Mouse (Mus musculus): ENCODE measurements around the gene Pde4c. TPM values are rescaled to one million over a fixed set of nuclear protein-coding genes. Genes with fewer than 3 reads are reported as not detected.

Gene Pde4c
- polyA plus RNA-seq, 1 experiment from 2014 or later, result 0.38 TPM

DNA sequence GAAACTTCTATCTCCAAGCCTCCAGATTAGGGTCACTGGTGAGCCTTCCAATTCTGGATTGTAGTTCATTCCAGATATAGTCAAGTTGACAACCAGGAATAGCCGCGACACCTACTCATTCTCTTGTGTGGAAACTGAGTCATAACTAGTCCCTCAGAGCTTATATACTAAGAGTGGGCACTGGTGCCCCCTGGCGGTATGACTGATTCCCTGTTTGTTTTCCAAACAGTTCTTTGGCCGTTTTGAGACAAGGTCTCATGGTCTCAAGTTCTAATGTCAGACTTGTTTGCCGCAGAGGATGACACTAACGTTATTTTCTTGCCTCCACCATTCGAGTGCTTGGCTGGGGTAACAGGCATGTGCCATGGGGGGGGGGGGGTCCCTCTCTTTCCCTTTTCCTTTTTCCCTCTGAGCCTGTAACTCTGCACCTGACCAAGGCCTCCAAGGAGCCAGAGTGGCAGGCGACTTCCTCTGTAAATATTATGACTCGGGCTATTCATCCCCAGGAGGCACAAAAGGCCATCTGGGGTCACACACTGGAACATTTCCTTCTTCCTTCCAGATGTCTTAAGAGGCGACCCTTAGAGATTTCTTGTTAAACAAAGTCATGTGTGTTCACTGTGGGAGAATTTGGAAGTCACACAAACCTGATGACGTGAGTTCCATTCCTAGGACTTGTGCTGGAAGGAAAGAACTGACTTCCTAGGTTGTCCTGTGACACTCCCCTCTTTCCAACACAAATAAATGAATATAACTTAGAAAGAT, 28.7 kb downstream of the Pde4c start:
- Histone ChIP-seq H3K9ac (ENCODE audit: low read length) (no peak overlapping the region; the same call in 1 of the 2 replicates), H3K9me3 (replicated peaks; ENCODE audit: control insufficient read depth, low read length) (no peaks in the 10 kb centered on the region), H3K36me3 (ENCODE audit: control insufficient read depth, insufficient read depth) (peaks cover 6% of the 10 kb centered on the region; the same call in 1 of the 2 replicates), H3K27ac (ENCODE audit: low read length) (peak overlapping the region; percentile 90), H3K4me1 (ENCODE audit: control insufficient read depth, insufficient read depth, low read length) (peaks cover 26% of the 10 kb centered on the region), H3K27me3 (ENCODE audit: control insufficient read depth, insufficient read depth, low read length) (peaks cover 22% of the 10 kb centered on the region), H3K4me3 (ENCODE audit: low read length) (no peak overlapping the region), H3K4me2 (ENCODE audit: low read depth, low read length) (peak overlapping the region; percentile 58; the same call in 1 of the 2 replicates)
- no peak for ATAC-seq (replicated peaks; ENCODE audit: extremely low read depth, insufficient read depth, low FRiP score)
- 28% methylated on average over 11 of the region's 11 CpGs for WGBS

DNA sequence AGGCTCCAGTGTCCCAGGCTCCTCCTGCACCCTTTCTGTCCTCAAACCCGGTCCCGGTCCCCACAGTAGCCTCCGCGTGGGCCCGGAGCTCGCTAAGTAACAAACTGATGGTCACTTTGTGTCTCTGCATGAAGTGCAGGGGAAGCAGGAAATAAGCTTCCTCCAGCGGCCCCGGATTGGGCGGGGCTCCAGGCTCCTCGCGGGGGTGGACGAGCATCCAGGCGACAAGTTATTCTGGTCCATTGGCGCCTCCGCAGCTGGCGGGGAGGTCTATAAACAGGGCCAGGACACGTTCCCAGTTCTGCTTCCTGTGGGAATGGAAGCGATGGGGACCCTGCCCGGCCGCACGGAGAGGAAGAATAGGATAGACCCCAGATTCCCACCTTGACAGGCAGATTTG, 29.6 kb downstream of the Pde4c start:
- Histone ChIP-seq H3K36me3 (ENCODE audit: control insufficient read depth, insufficient read depth) (peaks cover 12% of the 10 kb centered on the region), H3K4me3 (ENCODE audit: low read length) (peak overlapping the region; percentile 29), H3K4me2 (ENCODE audit: low read depth, low read length) (peak overlapping the region; percentile 58), H3K4me1 (ENCODE audit: control insufficient read depth, insufficient read depth, low read length) (peaks cover 26% of the 10 kb centered on the region), H3K9ac (ENCODE audit: low read length) (peak overlapping the region; percentile 55), H3K27me3 (ENCODE audit: control insufficient read depth, insufficient read depth, low read length) (peaks cover 14% of the 10 kb centered on the region), H3K9me3 (replicated peaks; ENCODE audit: control insufficient read depth, low read length) (no peaks in the 10 kb centered on the region), H3K27ac (ENCODE audit: low read length) (peak overlapping the region; percentile 90)
- ATAC-seq (replicated peaks; ENCODE audit: extremely low read depth, insufficient read depth, low FRiP score), result 0 out of 2 replicates have a peak, but pooled peaks have one; percentile 11
- 10% methylated on average over 21 of the region's 21 CpGs for WGBS

DNA sequence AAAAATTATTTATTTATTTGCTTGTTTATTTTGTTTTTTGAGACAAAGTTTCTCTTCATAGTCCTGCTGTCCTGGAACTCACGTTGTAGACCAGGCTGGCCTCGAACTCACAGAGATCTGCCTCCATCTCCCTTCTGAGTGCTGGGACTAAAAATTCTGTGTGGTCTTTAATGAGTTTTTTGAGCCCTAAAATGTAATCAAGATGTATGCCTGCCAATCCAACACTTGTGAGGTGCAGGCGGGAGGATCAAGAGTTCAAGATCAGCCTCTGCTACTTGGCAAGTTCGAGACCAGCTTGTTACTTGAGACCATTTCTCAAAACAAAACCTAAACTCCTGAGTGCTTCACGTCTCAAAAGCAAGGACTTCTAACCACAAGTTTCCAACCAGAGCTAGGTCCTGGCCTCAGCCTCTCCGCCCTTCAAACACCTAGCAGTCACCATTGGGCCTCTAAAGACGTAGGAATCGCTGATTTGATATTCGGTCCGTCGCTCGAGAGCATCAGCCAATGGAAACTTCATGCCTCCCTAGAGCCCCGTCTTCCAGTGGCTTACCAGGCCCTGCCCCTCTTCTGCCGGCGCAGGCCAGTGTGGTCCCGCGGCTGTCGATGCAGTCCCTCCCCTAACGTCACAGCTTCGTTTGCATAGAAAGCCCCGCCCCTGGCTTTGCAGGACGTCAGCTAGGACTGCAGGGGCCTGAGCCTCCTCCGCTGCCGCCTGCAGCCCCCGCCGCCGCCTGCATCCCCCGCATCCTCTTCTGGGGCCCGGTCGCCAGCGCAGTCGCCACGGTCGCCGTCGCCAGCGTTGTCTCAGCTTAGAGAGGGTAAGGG, 30.7 kb downstream of the Pde4c start, which contains the start of gene Rab3a:
Rab3a (plus strand) TSS at position 637 of the 828 bp plus-strand sequence.
- ATAC-seq (replicated peaks; ENCODE audit: extremely low read depth, insufficient read depth, low FRiP score), result peak; percentile 96
- H3K9me3 ChIP-seq (replicated peaks; ENCODE audit: control insufficient read depth, low read length), result no peaks in the 10 kb centered on the region
- H3K27ac ChIP-seq (ENCODE audit: low read length), result peak within 1 kb of the TSS; percentile 90
- peak within 1 kb of the TSS; percentile 100 for H3K4me2 ChIP-seq (ENCODE audit: low read depth, low read length)
- peaks cover 32% of the 10 kb centered on the region for H3K4me1 ChIP-seq (ENCODE audit: control insufficient read depth, insufficient read depth, low read length)
- H3K27me3 ChIP-seq (ENCODE audit: control insufficient read depth, insufficient read depth, low read length), result peaks cover 5% of the 10 kb centered on the region; the same call in 1 of the 2 replicates
- H3K36me3 ChIP-seq (ENCODE audit: control insufficient read depth, insufficient read depth), result peaks cover 15% of the 10 kb centered on the region
- H3K4me3 ChIP-seq (ENCODE audit: low read length), result peak within 1 kb of the TSS; percentile 83
- peak within 1 kb of the TSS; percentile 85 for H3K9ac ChIP-seq (ENCODE audit: low read length)
- WGBS, result 8% methylated on average over 37 of the region's 37 CpGs

DNA sequence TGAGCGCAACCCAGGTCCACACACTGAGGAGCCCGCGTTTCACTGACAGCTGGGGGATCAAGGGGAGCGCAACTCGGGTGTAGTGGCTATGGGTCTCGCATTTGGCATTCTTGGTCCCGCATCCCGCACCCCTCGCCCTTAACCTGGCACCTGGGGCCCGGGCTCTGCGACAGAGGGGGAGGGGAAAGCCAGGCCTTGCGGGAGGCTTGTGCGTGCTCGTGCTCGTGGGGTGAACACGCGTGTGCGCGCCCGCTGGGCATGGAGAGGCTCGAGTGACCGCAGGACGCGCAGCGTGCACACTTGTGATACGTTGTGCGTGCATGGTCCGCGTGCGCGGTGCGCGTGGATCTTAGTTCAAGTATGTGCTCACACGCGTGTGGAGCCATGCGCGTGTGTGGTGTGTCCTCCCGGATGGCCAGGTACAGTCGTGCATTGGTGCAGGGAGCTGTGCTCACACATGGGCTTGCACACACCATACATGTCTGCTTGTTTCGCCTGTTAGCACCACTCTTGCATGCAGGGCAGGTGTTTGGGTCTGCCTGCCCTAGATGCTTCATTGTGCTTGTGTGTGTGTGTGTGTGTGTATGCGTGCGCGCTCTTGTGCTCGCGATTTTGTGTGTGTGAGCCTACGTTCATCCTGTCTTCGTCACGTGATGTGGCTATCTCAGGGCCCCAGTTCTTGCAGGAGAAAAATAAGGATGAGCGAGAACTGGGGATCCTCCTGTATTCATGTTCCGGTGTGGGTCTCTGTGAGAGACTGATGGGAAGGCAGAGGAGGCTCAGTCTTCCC, 31.5 kb downstream of the Pde4c start:
- Histone ChIP-seq H3K4me2 (ENCODE audit: low read depth, low read length) (peak overlapping the region; percentile 100), H3K36me3 (ENCODE audit: control insufficient read depth, insufficient read depth) (peaks cover 15% of the 10 kb centered on the region), H3K9ac (ENCODE audit: low read length) (peak overlapping the region; percentile 85), H3K9me3 (replicated peaks; ENCODE audit: control insufficient read depth, low read length) (no peaks in the 10 kb centered on the region), H3K27me3 (ENCODE audit: control insufficient read depth, insufficient read depth, low read length) (no peaks in the 10 kb centered on the region), H3K4me3 (ENCODE audit: low read length) (peak overlapping the region; percentile 83), H3K4me1 (ENCODE audit: control insufficient read depth, insufficient read depth, low read length) (peaks cover 40% of the 10 kb centered on the region), H3K27ac (ENCODE audit: low read length) (peak overlapping the region; percentile 72)
- 15% methylated on average over 50 of the region's 50 CpGs for WGBS
- ATAC-seq (replicated peaks; ENCODE audit: extremely low read depth, insufficient read depth, low FRiP score), result peak; percentile 5

DNA sequence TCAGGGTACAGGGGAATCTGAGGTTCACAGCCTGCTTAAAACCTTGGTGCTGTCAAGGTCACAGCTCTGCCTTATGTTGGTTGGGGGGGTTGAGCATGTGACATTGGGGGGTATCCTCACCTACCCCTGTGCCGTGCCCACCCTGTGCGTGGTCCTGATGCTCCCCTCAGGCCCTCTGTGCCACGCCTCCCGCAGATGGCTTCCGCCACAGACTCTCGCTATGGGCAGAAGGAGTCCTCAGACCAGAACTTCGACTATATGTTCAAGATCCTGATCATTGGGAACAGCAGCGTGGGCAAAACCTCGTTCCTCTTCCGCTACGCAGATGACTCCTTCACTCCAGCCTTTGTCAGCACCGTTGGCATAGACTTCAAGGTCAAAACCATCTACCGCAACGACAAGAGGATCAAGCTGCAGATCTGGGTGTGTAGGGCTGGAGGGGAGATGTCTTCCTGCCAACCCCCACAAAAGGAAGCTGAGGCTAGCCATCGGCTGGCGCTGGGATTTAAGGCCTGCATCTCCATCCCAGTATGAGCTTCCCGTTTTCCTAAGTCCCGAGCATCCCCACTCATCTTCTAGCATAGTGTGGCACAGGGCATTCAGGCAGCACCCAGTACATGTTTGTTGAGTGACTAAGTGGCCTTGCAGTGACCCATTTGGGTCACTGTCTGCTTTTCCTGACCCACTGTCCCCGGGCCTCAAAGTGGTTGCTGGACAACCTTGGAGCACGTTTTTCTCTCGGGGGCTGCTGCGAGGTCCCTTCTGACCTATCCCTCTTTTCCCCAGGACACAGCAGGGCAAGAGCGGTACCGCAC, 32.3 kb downstream of the Pde4c start:
- H3K27me3 ChIP-seq (ENCODE audit: control insufficient read depth, insufficient read depth, low read length), result no peaks in the 10 kb centered on the region
- no peak for ATAC-seq (replicated peaks; ENCODE audit: extremely low read depth, insufficient read depth, low FRiP score)
- peaks cover 43% of the 10 kb centered on the region for H3K4me1 ChIP-seq (ENCODE audit: control insufficient read depth, insufficient read depth, low read length)
- H3K27ac ChIP-seq (ENCODE audit: low read length), result no peak overlapping the region
- peak overlapping the region; percentile 100 for H3K4me2 ChIP-seq (ENCODE audit: low read depth, low read length)
- WGBS, result 84% methylated on average over 24 of the region's 24 CpGs
- H3K4me3 ChIP-seq (ENCODE audit: low read length), result no peak overlapping the region; the same call in 1 of the 2 replicates
- peak overlapping the region; percentile 85 for H3K9ac ChIP-seq (ENCODE audit: low read length)
- H3K36me3 ChIP-seq (ENCODE audit: control insufficient read depth, insufficient read depth), result peaks cover 15% of the 10 kb centered on the region
- no peaks in the 10 kb centered on the region for H3K9me3 ChIP-seq (replicated peaks; ENCODE audit: control insufficient read depth, low read length)

DNA sequence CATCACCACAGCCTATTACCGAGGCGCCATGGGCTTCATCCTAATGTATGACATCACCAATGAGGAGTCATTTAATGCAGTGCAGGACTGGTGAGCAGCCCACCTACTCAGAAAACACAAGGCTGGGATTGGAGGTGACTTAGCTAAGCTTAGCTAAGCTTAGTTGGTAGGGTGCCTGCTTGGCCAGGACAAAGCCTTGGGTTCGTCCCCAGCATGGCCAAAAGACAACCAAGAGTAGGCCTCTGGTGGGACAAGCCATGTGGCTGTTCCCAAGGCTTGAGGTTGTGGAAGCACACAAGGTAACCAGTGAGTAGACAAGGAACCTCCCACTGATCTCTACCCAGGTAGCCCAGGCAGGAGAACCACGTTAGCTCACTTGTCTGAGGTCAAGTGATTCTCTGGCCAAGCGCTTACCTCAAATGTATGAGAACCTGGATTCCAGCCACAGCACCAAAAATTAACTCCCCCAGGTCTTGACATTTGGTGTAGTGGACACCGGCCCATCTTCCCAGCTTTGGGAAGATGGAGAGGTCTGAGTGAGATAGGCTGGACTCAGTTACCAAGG, 33.0 kb downstream of the Pde4c start:
- 88% methylated on average over 6 of the region's 6 CpGs for WGBS
- Histone ChIP-seq H3K27ac (ENCODE audit: low read length) (no peak overlapping the region), H3K4me2 (ENCODE audit: low read depth, low read length) (no peak overlapping the region), H3K36me3 (ENCODE audit: control insufficient read depth, insufficient read depth) (peaks cover 15% of the 10 kb centered on the region), H3K4me1 (ENCODE audit: control insufficient read depth, insufficient read depth, low read length) (peaks cover 46% of the 10 kb centered on the region), H3K9me3 (replicated peaks; ENCODE audit: control insufficient read depth, low read length) (no peaks in the 10 kb centered on the region), H3K9ac (ENCODE audit: low read length) (no peak overlapping the region), H3K27me3 (ENCODE audit: control insufficient read depth, insufficient read depth, low read length) (no peaks in the 10 kb centered on the region), H3K4me3 (ENCODE audit: low read length) (no peak overlapping the region)
- no peak for ATAC-seq (replicated peaks; ENCODE audit: extremely low read depth, insufficient read depth, low FRiP score)

DNA sequence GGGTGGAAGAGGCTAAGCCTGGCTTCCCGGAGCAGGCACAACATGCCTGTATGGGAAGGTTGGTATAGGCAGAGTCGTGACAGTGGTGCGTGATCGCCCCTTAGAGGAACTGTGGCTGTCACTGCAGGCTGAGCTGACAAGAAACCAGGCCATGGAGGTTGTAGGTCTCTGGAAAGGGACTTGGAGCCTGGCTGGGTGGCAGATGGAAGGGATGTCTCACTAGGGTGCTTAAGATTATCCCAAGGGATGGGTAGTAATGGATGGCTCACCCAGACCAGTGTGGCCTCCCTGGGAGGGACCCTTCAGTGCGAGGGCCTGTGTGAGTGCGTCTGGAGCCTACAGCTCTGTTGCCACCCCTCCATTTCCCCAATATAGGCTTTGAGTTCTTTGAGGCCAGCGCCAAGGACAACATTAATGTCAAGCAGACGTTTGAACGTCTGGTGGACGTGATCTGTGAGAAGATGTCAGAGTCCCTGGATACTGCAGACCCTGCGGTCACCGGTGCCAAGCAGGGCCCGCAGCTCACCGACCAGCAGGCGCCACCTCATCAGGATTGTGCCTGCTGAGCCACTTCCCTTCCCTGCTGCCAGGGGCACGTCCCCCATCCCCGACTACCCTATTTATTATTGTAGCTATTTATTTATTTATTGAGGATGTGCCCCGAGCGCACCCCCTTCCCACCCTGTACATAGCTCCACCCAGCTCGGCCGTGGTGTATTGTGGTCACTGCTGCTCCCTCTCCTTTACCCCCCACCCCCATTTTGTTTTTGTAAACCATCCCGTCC, 34.2 kb downstream of the Pde4c start:
- no peak for ATAC-seq (replicated peaks; ENCODE audit: extremely low read depth, insufficient read depth, low FRiP score)
- Histone ChIP-seq H3K9me3 (replicated peaks; ENCODE audit: control insufficient read depth, low read length) (no peaks in the 10 kb centered on the region), H3K4me1 (ENCODE audit: control insufficient read depth, insufficient read depth, low read length) (peaks cover 41% of the 10 kb centered on the region), H3K27ac (ENCODE audit: low read length) (no peak overlapping the region), H3K9ac (ENCODE audit: low read length) (no peak overlapping the region), H3K27me3 (ENCODE audit: control insufficient read depth, insufficient read depth, low read length) (no peaks in the 10 kb centered on the region), H3K4me2 (ENCODE audit: low read depth, low read length) (no peak overlapping the region), H3K36me3 (ENCODE audit: control insufficient read depth, insufficient read depth) (peaks cover 15% of the 10 kb centered on the region), H3K4me3 (ENCODE audit: low read length) (no peak overlapping the region)
- 74% methylated on average over 22 of the region's 22 CpGs for WGBS
